Mouse (Mus musculus) kidney, postnatal 10 days (tissue): ENCODE measurements at regions not wholly inside any gene's neighbourhood (a gene's known extent, or its start where the extent isn't known, plus 50 kb on each side); places are given as distances from the start of the nearest gene placed in this dataset.

Source experiments
- DNase-seq: peaks from one replicate; pipeline ENCODE4 v3.0.0; 2021; ENCODE audit warnings: mixed read lengths

- DNase-seq = peak; percentile 55
These were observed 167.0 kb upstream of the Slc22a22 start for GRCm38 (mm10) chr15:57644331-57644953.

GRCm38 (mm10) chr15:57639115-57639514 lies 161.7 kb upstream of the Slc22a22 start:
- DNase-seq = no peak

GRCm38 (mm10) chr15:57633067-57633466 lies 155.6 kb upstream of the Slc22a22 start:
- DNase-seq = peak; percentile 11

- DNase-seq = no peak
These were observed 155.1 kb upstream of the Slc22a22 start for GRCm38 (mm10) chr15:57632537-57632936.

- DNase-seq = peak; percentile 24
These were observed 141.0 kb upstream of the Slc22a22 start for GRCm38 (mm10) chr15:57618466-57618865.

- DNase-seq = peak; percentile 25
These were observed 139.5 kb upstream of the Slc22a22 start for GRCm38 (mm10) chr15:57616880-57617391.

GRCm38 (mm10) chr15:57610006-57610405 lies 132.6 kb upstream of the Slc22a22 start:
- DNase-seq = no peak

GRCm38 (mm10) chr15:57608519-57608918 lies 131.1 kb upstream of the Slc22a22 start:
- no peak for DNase-seq

- DNase-seq = peak; percentile 68
These were observed 123.1 kb upstream of the Slc22a22 start for GRCm38 (mm10) chr15:57600562-57600961.

- no peak for DNase-seq
These were observed 116.0 kb upstream of the Slc22a22 start for GRCm38 (mm10) chr15:57593326-57594004.

GRCm38 (mm10) chr15:57590597-57591219 lies 113.3 kb upstream of the Slc22a22 start:
- peak; percentile 42 for DNase-seq

GRCm38 (mm10) chr15:57589404-57590377 lies 112.3 kb upstream of the Slc22a22 start:
- peak; percentile 14 for DNase-seq

GRCm38 (mm10) chr15:57585411-57585810 lies 108.0 kb upstream of the Slc22a22 start:
- no peak for DNase-seq

- no peak for DNase-seq
These were observed 107.1 kb upstream of the Slc22a22 start for GRCm38 (mm10) chr15:57584498-57584897.

GRCm38 (mm10) chr15:57581266-57581665 lies 103.8 kb upstream of the Slc22a22 start:
- peak; percentile 19 for DNase-seq

GRCm38 (mm10) chr15:57578794-57579193 lies 101.4 kb upstream of the Slc22a22 start:
- no peak for DNase-seq

GRCm38 (mm10) chr15:57574080-57574618 lies 96.7 kb upstream of the Slc22a22 start:
- no peak for DNase-seq

GRCm38 (mm10) chr15:57572460-57572859 lies 95.0 kb upstream of the Slc22a22 start:
- no peak for DNase-seq

- DNase-seq = no peak
These were observed 90.7 kb upstream of the Slc22a22 start for GRCm38 (mm10) chr15:57568006-57568630.

GRCm38 (mm10) chr15:57547154-57547553 lies 69.7 kb upstream of the Slc22a22 start:
- DNase-seq = no peak

- DNase-seq = no peak
These were observed 67.7 kb upstream of the Slc22a22 start for GRCm38 (mm10) chr15:57545141-57545540.

GRCm38 (mm10) chr15:57543985-57544384 lies 66.6 kb upstream of the Slc22a22 start:
- peak; percentile 36 for DNase-seq
